Mouse (Mus musculus) thymus, adult 2 months (tissue): ENCODE measurements around the gene Dclk1.

Experiments used
- CTCF ChIP-seq: fragments of 200-500 bp; IDR thresholded peaks from 2 replicates; pipeline ENCODE4 v1.5.1; 2012; ENCODE audit warnings: mild to moderate bottlenecking, control low read depth, low read length, moderate library complexity, borderline replicate concordance; ENCODE audit not compliant: control insufficient read depth, poor library complexity, insufficient read depth; ENCODE audit errors: extremely low read depth
- POLR2A ChIP-seq: fragments of 200-500 bp; IDR thresholded peaks from 2 replicates; pipeline ENCODE4 v1.6.1; 2012; ENCODE audit warnings: mild to moderate bottlenecking, low read length, control low read depth, moderate library complexity; ENCODE audit not compliant: control insufficient read depth, poor library complexity, insufficient read depth; ENCODE audit errors: extremely low read depth

GRCm38 (mm10) chr3:55551912-55552311 is 309.7 kb downstream of the Dclk1 start:
- TF ChIP-seq CTCF, result no peak
- TF ChIP-seq POLR2A, result no peak
